Mouse (Mus musculus): ENCODE results near the gene Cog3.

DNA sequence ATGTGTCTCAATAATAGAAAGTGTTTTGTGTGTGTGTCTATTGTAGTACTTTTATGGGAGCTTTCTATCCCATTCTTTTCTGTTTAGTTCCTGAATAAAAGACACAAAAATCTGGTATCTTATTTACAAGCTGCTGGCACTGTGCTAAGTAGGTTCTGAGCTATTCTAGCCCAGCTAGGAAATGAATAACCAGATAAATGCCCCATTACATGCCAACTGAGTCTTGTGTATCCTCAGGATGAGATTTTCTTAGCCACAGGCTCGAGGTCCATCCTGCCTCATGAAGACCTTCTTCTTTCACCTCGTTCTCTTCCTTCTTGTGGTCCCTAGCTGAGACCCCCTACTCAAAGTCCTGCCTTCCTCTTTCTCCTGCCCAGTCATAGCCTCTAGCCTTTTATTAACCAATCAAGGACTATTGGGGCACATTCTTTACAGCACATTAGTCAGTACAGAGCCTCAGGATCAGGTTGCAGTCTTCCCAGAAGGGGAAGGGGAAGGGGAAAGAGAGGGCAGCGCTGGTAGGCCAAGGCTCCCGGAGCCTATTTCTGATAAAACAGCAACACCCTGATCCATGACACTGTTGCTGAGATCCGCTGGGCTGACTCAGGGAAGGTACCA lies 43.6 kb upstream of the Cog3 start:
- no peak for TF ChIP-seq CTCF (IDR thresholded peaks at IDR 0.05; ENCODE audit: borderline replicate concordance, insufficient read depth, low read depth, low read length)
- no peak for TF ChIP-seq POLR2A (IDR thresholded peaks at IDR 0.05; ENCODE audit: borderline replicate concordance, insufficient read depth, low read length)

Data from cerebellum, adult 2 months (tissue).